Mouse (Mus musculus) right cerebral cortex, adult 2 months (tissue): ENCODE results near the gene Tmem95.

Experiments used
- DNase-seq, 2 experiments: peaks; one replicate each; pipeline ENCODE4 v3.0.0; 2021 to 2022; ENCODE audit warnings: low spot score in 2 of 2

Gene Tmem95

DNA sequence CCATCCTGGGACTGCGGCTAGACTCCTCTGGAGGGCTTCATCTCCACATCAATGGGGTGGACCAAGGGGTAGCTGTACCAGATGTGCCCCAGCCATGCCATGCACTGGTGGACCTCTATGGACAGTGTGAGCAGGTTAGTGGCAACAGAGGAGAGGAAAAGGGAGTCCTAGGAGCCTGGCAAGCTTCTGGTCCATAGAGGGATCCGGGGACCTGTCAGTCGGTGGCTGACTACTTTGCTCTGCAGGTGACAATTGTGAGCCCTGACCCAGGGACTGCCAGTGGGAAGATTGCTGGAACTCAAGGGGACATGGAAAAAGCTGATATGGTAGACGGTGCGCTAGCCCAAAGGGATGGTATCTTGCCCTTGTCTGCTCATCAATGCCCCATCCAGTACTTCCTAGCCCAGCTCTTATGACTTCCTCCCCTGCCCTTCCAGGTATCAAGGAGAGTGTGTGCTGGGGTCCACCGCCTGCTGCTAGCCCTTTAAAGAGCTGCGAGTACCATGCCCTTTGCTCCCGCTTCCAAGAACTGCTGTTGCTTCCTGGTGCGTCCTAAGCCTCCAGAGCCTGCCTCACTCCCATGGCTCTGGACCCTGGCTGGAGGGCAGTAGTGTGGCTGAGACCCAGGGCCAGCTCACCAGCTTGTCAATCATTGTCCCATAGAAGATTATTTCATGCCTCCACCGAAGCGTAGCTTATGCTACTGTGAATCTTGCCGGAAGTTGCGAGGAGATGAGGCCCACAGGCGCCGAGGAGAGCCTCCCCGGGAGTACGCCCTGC lies 33.2 kb upstream of the Tmem95 start:
- no peak for DNase-seq

DNA sequence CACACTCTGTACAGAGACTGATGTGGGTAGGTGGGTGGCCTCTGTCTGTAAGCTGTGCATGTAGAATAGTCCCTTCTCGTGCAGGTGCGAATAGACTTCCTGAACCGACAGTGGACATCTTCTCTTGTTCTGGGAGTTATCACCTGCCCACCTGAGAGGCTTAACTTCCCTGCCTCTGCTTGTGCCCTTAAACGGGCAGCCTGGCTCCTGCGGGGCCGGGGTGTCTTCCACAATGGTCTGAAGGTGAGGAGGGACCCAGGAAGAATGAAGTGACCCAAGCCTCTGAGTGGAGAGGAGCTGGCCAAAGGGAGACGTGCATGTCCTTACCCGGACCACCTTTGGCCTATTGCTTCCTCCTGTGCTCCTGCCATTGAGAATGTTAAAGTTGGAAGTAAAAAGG lies 32.4 kb upstream of the Tmem95 start:
- no peak for DNase-seq

DNA sequence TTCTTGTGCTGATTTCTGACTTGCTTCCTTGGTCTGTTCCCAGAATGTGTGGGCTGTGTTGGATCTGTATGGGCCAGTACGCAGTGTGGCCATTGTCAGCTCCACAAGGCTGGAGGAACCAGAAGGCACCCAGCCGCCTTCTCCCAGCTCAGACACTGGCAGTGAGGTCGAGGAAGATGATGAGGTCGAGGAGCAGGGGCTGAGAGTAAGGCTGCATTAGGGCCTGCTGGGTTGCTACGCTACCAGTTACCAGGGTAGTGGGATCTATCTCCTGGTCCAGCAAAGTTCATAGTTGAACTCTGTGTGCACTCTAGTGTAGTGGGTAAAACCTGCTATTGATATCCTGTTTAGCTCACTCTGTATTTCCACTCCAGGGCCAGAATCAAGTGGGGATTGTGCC lies 31.4 kb upstream of the Tmem95 start:
- no peak for DNase-seq

DNA sequence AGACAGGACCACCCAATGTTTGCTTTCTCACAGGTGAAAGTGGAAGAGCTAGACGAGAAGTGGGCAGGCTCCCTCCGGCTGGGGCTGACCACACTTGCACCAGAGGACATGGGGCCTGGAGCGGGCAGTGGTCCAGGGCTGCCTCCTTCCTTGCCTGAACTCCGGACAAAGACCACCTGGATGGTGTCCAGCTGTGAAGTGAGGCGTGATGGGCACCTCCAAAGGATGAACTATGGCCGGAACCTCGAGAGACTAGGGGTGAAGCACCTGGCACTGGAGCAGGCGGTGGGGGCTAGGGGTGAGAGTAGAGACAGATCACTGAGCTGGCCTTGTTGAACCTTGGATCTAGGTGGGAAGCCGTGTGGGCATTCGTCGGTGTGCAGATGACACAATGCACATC lies 30.8 kb upstream of the Tmem95 start:
- no peak for DNase-seq

DNA sequence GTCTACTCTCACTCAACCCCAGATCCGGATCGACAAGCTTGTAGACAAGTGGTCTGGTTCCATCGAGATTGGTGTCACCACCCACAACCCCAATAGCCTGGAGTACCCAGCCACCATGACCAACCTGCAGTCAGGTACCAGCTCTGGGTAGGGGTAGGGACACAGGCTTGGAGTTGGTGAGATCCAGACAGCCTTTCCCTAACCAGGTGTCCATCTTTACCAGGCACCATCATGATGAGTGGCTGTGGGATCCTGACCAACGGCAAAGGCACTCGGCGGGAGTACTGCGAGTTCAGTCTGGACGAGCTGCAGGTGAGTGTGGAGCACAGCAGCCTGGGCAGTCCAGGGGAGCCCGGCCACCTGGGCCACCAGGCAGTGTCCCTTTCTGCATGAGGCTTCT lies 26.5 kb upstream of the Tmem95 start:
- no peak for DNase-seq

DNA sequence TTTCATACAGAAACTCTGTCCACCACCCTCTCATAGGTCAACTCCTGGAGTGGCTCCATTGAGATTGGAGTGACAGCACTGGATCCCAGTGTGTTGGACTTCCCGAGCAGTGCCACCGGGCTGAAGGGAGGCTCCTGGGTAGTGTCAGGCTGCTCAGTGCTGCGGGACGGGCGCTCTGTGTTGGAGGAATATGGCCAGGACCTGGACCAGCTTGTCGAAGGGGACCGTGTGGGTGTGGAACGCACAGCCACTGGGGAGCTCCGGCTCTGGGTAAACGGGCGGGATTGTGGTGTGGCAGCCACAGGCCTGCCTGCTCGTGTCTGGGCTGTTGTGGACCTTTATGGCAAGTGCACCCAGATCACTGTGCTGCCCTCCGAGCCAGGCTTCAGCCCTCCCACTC lies 25.2 kb upstream of the Tmem95 start:
- DNase-seq = no peak

DNA sequence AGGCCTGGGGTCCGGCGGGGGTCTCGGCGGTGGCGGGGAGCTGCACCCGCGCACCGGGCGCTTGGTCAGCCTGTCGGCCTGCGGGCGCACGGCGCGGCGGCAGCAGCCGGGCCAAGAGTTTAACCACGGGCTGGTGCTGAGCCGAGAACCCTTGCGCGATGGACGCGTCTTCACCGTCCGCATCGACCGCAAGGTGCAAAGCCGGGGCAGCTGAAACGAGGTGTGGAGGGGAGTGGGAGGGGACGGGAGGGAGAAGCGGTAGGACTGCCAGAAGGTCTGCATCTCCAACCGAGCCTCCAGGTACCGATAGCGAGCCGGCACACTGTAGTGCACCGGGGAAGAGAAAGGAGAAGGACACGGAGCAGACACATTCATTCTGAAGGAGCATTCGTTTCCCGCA lies 24.2 kb upstream of the Tmem95 start:
- no peak for DNase-seq

- peak; percentile 98 for DNase-seq
Measured at GRCm38 (mm10) chr11:69901406-69901846, 23.6 kb upstream of the Tmem95 start.

GRCm38 (mm10) chr11:69900471-69901405 lies 22.9 kb upstream of the Tmem95 start, which contains the start of the genes 2810408A11Rik and Neurl4:
Gene 2810408A11Rik, minus strand, starts transcription at chr11:69900987.
Gene Neurl4, plus strand, starts transcription at chr11:69901072.
- peak; percentile 88 to 91 for DNase-seq

DNA sequence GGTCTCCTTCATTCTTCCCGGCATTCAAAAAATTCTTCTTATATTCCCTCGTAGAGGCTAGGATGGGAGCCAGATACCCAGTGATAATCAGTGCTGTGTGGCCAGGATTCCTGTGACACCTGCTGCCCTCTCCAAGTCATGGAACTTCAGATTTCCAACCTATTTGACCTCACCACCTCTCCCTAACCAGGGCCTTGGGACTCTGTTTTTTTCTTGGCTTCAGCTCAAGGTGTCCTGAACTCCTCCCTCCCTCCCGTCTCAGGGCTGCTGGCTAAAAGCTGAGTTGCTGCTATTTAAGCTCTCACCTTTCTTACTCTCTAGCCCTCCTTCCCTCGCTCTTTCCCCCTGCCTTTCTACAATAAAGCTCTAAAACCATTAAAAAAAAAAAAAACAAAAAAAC lies 22.1 kb upstream of the Tmem95 start:
- no peak for DNase-seq

GRCm38 (mm10) chr11:69895291-69895690 lies 17.5 kb upstream of the Tmem95 start, which contains the start of gene Acap1:
Gene Acap1, minus strand, starts transcription at chr11:69895539.
- no peak for DNase-seq

DNA sequence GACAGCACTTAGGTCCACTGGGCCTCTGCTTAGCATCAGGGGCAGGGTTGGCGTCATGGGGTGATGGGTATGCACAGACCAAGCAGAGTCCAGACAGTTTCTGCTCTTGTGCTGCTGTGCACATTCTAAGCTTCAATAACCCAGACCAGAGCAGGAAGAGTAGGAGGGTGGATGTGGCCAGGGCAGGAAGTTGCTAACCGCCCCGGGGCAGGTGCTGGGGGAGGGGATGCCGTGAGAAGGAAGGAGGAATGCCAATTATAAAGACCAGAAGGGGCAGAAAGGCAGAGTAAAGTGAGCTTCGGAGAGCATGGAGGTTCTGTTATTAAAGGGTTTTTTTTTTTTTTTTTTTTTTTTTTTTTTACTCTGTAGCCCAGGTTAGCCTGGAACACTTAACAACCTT lies 16.9 kb upstream of the Tmem95 start:
- no peak for DNase-seq

DNA sequence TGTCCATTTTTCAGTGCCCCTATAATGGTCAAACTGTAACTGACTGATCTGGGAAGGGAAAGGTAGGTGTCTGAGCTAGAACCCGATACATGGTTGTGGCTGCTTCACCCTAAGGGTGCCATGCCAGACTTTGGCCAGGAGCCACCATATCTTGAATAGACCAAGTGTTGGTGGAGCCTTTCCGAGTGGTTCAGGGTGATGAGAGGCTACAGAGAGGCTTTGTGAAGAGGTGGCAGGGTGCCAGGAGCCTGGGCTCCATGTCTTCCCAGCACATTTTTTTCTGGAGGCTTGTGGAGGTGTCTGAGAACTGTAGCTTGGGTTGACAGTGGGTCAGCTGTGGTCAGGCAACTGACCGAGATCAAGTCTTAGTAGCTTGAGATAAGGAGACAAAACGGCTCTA lies 13.7 kb upstream of the Tmem95 start:
- no peak for DNase-seq

- no peak for DNase-seq
Measured at GRCm38 (mm10) chr11:69886907-69887635, 9.3 kb upstream of the Tmem95 start.

GRCm38 (mm10) chr11:69884663-69885062 lies 6.8 kb upstream of the Tmem95 start:
- no peak for DNase-seq

- DNase-seq = no peak
Measured at GRCm38 (mm10) chr11:69884240-69884639, 6.4 kb upstream of the Tmem95 start.

GRCm38 (mm10) chr11:69883527-69884151 lies 5.8 kb upstream of the Tmem95 start:
- DNase-seq = no peak

DNA sequence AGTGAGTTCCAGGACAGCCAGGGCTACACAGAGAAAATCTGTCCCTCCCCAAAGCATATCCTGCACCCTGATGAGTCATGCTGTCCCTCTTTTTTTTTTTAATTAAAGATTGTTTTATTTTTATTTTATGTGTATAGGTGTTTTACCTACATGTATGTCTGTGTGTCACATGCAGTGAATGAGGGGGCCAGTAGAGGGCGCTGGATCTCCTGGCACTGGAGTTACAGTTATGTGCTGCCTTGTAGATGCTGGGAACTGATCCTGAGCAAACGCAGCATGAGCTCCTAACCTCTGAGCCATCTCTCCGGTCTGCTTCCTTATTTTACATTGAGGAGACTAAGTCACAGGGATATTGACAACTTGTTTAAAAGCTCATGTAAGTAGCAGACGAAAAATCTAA lies 5.2 kb upstream of the Tmem95 start:
- peak in 1 of 2 experiments; percentile 16 for DNase-seq

DNA sequence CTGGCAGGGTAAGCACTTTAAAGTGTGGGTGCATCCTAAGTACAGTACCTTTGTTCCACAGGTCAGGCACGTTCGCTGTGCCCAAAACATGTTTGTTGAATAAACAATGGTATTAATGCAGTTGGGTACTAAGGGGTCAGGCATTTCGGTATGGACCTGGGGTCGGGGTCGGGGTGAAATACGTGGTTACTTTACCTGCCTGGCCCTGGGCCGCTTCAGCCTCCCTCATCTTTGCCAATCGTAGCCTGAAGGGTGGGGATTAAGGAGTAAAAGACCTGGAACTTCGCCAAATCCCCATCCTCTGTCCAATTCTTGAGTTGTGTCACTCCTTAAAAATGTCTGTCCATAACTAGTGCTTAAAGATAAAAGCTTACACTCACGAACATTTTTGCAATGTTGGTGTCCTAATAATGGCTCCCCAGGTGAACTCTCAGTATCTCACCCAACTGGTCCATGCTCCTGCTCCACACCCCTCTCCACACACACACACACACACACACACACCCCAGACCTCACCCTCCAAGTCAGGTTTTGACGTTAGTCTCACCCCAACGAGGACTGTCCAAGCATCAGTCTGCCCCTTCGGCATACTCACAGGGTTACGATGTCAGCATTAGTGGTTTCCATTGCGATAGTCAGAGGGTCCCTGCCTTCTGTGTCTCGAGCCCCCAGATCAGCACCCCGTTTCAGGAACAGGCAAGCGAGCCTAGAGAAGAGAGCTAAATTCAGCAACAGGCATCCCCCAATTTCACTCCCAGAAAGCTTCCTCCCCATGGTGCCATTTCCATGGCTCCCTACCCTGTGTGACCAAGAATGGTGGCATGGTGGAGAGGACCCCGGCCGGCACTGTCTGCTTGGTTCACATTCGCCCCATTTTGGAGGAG lies 4.2 kb upstream of the Tmem95 start:
- no peak for DNase-seq

DNA sequence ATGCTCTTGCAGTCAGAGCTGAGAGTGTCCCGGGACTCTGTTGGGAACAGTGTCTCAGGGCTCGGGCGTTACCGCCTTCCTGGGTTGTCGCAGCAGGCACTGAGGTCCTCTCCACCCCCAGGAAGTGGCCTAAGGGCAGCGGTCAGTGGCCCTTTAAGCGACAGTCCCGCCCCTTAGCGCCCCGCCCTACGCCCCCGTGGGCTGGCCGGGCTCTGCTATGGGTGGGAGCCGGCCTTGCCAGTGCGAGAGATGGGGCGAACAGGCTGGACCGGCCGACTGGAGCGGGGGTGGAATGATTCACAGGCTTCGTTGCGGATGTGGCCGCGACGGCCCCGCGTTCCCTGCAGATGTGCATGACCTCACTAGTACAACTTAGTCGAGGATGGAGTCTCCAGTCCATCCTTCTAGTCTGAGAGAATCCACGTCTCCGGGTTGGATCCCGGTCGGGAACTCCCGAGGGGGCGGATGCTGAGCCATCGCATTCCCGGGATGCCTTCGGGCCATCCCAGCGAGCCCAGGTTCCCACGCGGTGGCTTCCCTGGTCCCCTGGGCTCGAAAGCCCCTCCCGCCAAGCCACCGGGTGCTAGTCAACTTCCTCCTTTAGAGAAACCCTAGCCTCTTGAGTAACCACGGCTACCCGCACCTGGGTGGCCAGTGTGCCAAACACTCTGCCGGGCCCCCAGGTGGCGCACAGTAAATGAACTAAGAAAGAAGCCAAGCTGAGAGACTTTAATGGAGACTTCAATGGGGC lies 3.2 kb upstream of the Tmem95 start, which contains the start of gene Kctd11:
TSS of gene Kctd11 (minus strand) at position 554 of the 751 bp plus-strand sequence.
- peak; percentile 56 to 65 for DNase-seq
